Mouse (Mus musculus) CH12.LX (cell line): ENCODE data around the gene Rhoq.

Experiments
- BHLHE40 ChIP-seq: IDR thresholded peaks from 2 replicates; pipeline ENCODE4 v1.6.1; 2011; ENCODE audit warnings: mild to moderate bottlenecking, low read depth, low read length, improper control_type of control experiment
- CHD1 ChIP-seq: IDR thresholded peaks from 2 replicates; pipeline ENCODE4 v1.6.1; 2012; ENCODE audit warnings: low read depth, low read length, improper control_type of control experiment, inconsistent platforms
- CTCF ChIP-seq, 2 experiments: IDR thresholded peaks in 1 of 2; conservative IDR thresholded peaks in 1 of 2; 2 replicates each; pipeline ENCODE4 v1.5.1; 2011 to 2012; ENCODE audit warnings: low read depth in 2 of 2, low read length in 2 of 2, improper control_type of control experiment in 1 of 2, inconsistent platforms in 1 of 2, mild to moderate bottlenecking in 1 of 2, moderate library complexity in 1 of 2
- ETS1 ChIP-seq: conservative IDR thresholded peaks from 2 replicates; pipeline ENCODE4 v1.6.1; 2012; ENCODE audit warnings: low read depth, mild to moderate bottlenecking, inconsistent platforms, low read length, improper control_type of control experiment, moderate library complexity
- MAX ChIP-seq: IDR thresholded peaks from 2 replicates; pipeline ENCODE4 v1.6.1; 2011; ENCODE audit warnings: low read length, improper control_type of control experiment
- MEF2A ChIP-seq: IDR thresholded peaks from 2 replicates; pipeline ENCODE4 v1.6.1; 2014; ENCODE audit warnings: low read depth, mild to moderate bottlenecking, inconsistent platforms, low read length, improper control_type of control experiment, borderline replicate concordance
- POLR2A ChIP-seq: IDR thresholded peaks from 2 replicates; pipeline ENCODE4 v1.6.1; 2011; ENCODE audit warnings: low read depth, mild to moderate bottlenecking, improper control_type of control experiment, low read length
- TCF12 ChIP-seq: IDR thresholded peaks from 2 replicates; pipeline ENCODE4 v1.6.1; 2014; ENCODE audit warnings: low read depth, mild to moderate bottlenecking, inconsistent platforms, low read length, improper control_type of control experiment
- ZKSCAN1 ChIP-seq: IDR thresholded peaks from 2 replicates; pipeline ENCODE4 v1.6.1; 2012; ENCODE audit warnings: low read depth, inconsistent platforms, low read length, improper control_type of control experiment, borderline replicate concordance
- ZMIZ1 ChIP-seq: IDR thresholded peaks from 2 replicates; pipeline ENCODE4 v1.6.1; 2012; ENCODE audit warnings: low read depth, mild to moderate bottlenecking, inconsistent platforms, low read length, improper control_type of control experiment
- ZNF384 ChIP-seq: IDR thresholded peaks from 2 replicates; pipeline ENCODE4 v1.6.1; 2012; ENCODE audit warnings: low read depth, low read length, improper control_type of control experiment, inconsistent platforms

DNA sequence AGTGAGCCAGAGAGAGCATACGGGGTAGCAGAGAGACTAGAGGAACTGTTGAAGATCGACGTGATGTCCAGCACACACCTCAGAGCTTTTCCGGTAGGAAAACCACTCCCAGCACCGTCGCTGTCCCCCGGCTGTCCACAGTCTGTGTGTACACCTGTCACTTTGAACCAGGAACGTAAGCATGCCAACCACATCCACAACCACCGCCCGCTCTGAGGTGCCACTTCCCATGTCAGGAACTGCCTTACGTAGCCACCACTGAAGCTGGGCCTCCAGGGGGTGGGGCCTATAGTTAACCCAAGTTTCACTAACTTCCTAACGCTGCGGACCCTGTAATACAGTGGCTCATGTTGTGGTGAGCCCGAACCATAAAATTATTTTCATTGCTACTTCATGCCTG lies 4.9 kb upstream of the Rhoq start:
- TF ChIP-seq CTCF (conservative IDR thresholded peaks at IDR 0.05 in 1 of 2, IDR thresholded peaks at IDR 0.05 in 1 of 2; ENCODE audit: low read depth in 2 of 2, low read length in 2 of 2) (no peak), ZNF384 (no peak), MAX (no peak), ZMIZ1 (no peak), POLR2A (peak; percentile 68), ZKSCAN1 (no peak), ETS1 (peak; percentile 48), BHLHE40 (peak; percentile 15; the same call in 1 of the 2 replicates), MEF2A (peak; percentile 47; the same call in 1 of the 2 replicates), TCF12 (peak; percentile 63; the same call in 1 of the 2 replicates), CHD1 (no peak)
